Mouse (Mus musculus) gastrocnemius, adult 18-20 months (tissue): ENCODE measurements around the gene Shmt2. TPM values are rescaled to one million over a fixed set of nuclear protein-coding genes. Genes with fewer than 3 reads are reported as not detected.

ENCODE experiments used
- DNase-seq: peaks from one replicate; pipeline ENCODE4 v3.0.0; 2021; ENCODE audit warnings: low spot score
- total RNA-seq, 2 experiments: library from RNA; stranded (reverse); gene quantifications; 2 replicates each; pipeline ENCODE4 v1.2.3; 2021

The Shmt2 gene
- total RNA-seq, 2 experiments from 2014 or later = 25.8 to 25.9 TPM

DNA sequence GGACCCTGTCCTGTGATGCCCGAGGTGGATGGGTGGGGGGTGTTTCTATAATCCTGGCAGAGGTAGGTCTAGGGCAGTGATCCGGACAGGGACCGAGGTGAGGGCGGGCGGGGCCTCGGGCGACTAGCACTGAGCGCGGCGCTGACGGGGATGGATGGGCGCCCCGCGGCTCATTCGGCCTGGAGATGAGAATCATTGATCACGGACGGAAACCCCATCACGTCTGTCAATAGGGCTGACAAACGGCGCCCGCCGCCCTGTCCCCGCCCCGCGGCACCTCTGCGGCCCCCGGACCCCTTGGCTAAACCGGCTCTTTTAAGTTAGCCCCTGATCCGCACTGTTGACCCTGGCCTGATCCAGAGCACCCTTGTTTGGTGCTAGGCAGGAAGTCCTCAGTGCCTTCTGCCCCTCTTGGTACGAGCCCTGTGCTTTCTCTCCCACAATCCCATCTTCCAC is 12.7 kb upstream of the Shmt2 start:
- DNase-seq = no peak

DNA sequence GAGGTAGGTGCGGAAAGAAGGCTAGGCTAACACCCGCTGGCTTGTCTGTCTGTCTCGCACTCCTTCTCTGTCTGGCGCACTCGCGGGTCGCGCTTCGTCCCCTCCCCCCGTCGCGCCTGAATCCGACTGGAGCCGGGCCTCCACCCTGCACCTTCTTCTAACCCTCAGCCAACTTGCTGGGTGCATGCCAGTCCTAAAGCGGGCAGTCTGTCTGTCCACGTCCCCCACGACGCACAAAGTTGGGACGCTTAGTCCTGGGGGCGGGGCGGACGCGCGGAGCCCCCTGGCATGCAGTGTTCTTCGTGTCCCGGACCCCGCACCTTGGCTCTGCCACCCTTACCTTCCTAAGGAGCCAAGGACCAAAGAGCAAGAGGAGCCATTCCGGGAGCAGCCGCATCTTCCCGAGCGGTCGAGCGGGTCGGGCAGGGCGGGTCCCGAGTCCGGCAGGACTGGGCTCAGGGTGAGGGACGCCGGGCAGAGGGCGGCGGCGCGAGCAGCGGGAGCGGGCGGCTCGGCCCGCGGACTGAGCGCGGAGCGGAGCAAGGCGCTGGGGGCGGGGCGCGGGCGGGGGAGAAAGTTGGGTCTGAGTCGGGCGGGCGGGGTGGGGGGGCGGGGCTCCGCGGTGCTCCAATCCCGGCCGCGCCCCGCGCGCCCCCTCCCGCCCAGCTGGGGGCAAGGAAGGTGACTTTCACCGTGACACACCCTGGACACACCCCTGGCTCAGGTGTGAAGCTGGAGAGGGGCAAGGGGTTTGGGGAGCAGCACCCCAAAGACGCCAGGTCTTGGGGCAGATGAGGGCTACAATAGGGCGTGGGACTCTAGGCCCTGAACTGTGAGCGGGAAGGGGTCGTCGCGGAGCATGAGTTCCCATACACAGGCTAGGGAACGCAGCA is 12.0 kb upstream of the Shmt2 start, which contains the start of gene Nxph4:
Gene Nxph4, minus strand, starts transcription at position 524 of the 893 bp plus-strand sequence.
- DNase-seq = no peak

DNA sequence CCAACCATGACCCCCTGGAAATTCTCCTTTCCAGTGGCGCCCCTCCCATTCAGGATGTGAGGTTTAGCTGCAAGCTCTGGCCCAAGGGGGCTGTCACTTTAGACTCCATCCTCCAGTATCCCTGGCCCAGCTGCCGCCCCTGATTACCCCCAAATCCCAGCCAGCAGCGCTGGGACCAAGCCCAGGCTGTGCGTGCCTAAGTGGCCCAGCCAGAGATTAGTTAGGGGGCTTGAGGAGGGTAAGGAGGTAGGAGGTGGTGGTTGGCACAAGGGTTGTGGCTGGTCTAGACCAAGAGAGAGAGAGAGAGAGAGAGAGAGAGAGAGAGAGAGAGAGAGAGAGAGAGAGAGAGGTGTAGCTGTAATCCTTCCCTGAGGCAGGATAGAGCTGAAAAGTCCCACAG is 9.3 kb upstream of the Shmt2 start:
- DNase-seq = no peak

DNA sequence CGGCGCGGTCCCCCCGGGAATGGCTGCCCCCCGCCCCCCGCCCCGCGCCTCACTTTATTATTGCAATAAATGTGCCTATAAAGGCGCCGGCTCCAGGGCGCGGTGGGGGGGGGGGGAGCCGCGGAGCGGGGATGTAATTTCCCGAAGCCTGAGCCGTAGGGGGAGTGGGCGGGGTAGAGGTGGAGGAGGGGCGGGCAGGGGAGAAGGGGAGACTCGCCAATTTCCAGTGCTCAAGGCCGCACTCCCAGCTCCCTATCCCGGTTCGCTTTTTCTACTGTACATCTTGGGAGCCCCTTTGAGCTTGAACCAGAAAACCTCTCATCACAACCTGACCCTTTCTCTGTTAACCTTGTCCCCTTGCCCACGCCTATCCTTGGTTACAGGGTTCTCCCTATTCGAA is 8.7 kb upstream of the Shmt2 start:
- DNase-seq = no peak

DNA sequence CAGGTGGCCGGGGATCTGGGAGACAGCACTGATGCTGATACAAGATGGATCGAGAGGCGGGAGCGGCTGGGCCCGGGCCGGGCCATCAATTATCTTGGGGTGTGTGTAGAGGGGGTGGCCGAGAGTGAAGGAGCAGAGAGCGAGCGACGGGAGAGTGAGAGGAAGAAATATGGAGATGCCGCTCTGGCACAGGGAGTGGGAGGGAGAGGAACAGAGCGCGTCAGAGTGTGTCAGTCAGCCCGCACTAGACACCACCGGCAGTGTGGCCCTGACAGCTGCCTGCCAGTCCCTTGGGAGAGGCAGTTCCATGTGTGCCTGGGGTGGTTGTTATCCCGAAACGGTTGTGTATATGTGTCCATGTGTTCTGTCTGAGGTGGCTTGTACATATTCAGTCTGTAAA is 5.2 kb upstream of the Shmt2 start:
- DNase-seq = no peak

DNA sequence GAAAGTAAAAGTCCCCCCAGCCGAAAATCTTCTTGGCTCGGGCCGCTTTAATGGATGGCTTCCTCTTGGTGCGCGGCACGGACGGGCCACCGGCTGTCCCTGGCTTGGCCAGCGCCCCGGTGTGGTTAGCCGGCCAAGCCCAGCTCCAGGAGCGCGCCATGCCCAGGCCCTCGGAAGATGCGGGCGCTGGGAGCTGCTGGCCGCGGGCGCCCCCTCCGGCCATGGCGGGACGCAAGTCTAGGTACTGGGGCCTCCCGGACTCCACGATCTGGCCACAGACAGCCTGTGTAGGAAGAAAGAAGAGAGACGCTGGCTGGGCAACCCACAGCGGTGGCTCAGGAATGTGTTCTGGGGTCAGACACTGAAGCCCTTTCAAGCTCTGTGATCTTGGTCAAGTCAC is 4.4 kb upstream of the Shmt2 start:
- DNase-seq = peak; percentile 58

DNA sequence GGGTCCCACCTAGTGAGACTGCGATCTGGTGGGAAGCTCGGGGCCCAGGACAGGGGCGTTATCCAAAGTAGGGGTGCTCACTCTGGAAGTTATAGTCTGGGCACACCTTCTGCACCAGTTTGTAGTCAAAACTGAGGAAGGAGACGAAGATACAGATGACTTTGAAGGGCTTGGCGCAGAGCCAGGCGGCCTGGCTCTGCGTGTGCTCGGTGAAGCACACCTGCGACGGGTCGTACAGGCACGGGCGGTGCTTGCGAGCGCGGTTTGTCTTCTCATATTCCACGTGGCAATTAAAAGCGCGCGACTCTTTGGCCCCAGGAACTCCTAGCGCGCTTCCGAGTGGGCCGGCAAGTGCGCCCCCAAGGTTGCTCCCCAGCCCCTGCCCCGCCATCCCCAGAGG is 3.8 kb upstream of the Shmt2 start:
- DNase-seq = no peak

DNA sequence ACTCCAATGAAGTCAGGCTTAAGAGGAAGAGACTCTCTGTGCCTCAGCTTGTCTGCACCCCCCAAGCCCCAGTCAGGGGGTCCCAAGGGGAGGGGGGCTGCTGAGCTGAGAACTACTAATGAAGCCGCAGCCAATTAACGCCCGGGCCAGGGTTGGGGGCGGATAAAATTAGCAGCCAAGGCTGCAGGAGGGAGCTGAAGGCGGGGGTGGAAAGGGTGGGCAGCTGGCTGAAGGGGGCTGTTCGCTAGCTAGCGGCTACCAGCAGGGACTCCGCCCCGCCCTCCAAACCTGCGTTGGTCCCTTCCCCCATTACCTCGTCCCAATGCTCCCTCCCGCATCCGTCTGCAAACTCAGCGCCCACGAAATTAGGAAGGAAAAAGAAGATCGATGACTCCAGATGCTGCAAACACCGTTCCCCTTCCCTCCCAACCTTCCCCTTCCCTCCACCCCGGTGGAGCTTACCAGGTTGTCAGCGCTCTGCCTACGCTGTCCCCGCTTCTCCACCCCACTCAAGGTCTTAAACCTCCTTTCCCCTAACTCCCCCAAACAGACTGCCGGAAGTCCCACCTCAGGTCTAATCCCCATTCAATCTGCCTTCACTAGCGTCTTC is 2.5 kb upstream of the Shmt2 start:
- no peak for DNase-seq

DNA sequence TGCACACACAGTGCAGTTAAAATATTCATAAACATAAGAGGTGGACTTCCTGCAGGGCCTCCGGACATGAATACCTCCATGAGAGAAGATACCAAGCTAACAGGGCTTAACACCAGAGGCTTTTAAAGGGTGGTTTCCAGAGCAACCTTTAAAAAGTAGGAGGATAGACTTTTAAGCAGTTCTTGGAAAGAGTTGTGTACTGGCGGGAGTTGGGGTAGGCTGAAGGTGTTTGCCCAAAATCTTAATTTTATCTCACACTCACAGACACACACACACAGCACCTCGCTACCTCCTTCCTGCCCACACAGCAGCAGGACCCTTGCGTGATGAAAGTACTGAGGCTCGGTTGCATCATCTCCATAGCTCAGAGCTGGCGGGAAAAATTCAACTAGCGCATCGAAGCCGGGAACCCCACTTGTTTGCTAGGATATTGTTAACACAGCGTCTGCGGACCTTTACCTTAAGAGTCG is 598 bp downstream of the Shmt2 start:
- DNase-seq = no peak

DNA sequence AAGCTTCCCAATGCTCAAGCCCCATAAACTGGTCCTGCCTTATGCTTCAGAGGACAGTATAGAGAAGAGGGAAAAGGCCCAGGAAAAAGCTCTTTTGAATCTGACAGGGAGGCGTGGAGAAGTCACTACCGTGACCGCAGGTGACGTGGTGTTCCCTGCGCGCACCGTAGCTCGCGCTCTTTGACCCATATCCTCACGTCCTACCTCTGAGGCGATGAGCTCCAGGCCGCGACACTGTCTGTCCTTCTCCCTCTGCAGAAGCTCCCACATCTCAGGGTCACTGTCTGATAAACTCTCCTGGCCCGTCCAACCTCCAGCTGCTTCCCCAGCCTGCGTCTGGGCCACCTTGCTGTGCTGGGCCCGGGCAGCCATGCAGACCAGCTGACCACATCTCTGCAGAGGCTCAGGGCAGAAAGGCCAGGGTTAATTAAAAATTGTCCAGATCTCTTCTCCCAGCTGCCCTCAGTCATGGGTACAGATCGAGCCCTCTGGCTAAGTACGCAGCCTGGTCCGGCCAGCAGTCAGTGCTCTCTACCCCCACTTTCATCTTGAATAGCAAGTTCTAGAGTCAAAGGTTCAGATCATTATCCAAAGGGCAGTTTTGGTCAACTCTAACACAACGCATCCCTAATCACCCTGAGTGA is 1.4 kb downstream of the Shmt2 start:
- DNase-seq = no peak

DNA sequence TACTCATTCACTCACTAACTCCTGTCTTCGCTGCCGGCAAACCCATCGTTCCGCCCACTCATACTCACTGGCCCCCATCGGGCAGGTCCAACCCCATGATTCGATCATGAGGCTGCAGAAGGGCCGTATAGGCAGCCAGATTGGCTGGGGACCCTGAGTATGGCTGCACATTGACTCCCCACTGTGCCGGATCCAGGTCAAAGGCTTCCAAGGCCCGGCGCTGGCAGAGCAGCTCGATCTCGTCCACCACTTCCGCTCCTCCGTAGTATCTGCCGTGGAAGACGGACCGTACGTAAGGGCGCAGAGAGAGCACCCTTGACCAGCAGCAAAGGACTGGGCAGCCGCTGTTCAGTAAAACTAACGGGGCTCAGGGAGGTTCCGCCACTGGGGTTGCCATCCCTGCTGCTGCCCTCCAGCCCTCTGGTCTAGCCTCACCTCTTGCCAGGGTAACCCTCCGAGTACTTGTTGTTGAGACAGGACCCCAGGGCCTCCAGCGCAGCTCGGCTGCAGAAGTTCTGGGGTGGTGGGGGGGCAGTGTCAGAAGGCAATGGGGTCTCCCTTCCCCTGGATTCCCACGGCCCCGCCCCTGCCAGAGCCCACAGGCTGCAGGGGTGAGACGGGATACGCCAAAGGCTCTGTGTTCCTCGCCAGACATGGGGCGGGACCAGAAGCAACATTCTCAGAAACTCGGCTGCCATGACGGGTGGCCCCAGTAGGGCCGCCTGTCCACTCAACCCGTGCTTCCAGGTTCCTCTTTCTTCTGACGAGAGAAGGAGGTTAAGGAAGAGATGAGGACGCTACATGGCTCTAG is 2.1 kb downstream of the Shmt2 start:
- DNase-seq = no peak

DNA sequence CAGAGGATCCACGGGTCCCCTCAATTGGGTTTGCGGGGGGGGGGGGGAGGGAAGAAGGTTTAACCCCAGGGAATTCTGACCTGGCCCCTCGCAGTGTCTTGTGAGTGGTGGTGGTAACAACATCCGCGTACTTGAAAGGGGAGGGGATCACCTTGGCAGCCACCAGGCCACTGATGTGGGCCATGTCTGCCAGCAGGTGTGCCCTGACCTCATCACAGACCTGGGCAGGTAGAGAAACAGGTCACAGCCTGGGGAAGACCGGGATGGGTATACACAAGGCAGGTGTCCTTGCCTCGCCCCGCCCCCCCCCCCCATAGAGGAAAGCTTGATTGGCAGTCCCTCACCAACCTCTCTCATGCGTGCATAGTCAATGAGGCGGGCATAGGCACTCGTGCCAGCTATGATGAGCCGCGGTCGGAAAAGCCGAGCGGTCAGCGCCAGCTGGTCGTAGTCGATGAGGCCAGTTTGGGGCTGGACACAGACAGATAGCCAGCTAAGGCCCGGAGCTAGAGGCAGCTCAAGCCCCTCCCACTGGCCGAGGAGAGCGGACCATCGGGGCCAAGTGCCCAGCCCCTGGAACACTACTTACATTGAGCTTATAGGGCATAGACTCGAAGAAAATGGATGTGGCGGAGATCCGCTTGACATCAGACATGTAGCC is 3.1 kb downstream of the Shmt2 start:
- DNase-seq = no peak

DNA sequence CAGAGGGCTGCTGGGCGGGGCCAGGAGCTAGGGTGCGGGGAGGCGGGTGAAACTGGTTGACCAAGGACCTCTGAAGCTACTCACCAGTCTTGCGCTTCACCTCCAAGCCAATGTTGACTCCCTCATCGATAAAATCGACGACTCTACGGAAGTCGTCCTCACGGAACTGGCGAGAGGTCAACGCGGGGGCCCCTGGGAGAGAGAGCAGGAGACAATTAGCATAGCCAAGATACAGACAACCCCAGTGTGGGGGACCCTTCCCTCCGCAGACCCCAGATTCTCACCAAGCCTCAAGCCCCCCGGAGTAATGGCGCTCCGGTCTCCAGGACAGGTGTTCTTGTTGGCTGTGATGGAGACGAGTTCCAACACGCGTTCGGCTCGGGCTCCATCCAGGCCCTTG is 4.3 kb downstream of the Shmt2 start:
- no peak for DNase-seq

DNA sequence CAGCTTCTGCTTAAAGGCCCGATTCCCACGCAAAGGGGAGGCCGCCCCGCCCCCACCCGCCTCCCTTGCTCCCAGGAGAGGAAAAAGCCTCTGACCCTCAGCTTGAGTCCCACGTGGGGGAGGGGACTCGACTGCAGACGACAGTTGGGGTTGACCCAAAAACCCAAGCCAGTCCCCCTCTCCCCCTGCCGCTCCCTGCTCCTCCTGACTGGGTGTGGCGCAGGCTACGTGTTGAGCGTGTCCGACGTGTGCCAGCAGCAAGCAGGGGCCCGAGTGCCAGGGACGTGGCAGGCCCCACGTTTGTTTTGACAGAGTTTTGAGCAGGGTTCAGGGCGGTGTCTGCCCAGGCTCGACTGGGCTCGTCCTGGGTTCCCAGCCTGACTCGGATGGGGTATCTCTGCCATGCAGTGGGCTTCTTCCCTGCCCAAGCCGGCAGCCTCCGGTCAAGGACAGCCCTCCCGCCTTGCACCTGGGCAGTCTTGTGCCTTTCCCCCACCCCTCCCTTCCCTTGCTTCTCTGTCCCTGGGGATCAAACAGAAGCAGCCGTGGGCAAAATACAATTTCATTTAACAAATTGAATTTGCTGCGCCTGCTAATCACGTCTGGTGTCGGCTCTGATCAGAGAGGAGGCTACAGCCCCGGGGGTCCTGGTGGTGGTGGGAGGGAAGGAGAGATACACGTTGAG is 5.5 kb downstream of the Shmt2 start:
- DNase-seq = no peak

DNA sequence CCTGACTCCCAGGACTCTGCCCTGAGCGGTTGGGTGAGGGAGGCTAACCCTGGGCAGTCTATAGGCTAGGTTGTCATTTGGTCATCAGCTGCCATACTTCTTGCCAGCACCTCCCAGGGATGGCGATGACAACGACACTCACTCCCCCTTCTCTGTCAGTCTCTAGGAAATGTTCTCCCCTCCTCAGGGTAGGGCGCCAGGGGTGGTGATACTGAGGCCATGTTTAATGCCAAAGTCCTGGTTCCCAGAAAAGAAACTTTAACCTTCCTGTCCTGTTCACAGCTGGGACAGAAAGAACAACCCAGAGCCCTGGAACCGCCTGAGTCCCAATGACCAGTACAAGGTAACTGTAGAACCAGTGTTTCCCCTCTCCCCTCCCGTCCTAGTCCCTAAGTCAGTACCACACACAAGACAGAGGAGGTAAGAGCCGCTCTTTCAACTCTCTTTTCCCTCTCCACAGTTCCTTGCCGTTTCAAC is 6.2 kb downstream of the Shmt2 start:
- no peak for DNase-seq

DNA sequence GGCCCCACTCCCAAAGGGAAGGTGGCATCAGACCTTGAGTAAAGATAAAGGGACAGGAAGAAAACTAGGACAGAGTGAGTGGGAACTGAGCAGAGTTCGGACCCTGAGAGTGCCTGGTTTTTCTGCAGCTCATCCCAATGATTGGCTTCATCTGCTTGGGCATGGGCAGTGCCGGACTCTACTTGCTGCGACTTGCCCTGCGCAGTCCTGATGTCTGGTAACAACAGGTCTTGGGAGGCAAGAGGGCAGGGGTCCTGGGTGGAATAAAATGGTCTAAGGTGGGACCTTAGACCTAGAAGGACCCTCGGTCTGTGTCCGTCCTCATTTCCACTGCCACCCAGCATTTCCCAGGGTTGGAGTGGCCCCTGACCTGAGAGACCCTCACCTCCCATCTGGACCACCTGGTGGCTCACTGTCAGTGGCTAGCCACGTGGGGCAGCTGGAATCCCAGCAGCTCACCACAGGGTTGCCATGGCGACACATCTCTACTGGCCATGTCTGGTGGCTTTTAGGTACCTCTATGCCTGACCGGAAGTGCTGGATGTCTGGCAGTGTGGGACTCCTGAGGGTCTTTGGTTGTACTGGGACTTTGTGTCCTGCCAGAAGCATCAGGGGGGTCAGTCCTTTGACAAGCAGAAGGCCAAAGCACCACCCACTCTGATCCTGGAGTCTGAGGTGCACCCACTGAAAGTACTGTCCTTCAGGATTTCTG is 6.8 kb downstream of the Shmt2 start:
- DNase-seq = no peak

DNA sequence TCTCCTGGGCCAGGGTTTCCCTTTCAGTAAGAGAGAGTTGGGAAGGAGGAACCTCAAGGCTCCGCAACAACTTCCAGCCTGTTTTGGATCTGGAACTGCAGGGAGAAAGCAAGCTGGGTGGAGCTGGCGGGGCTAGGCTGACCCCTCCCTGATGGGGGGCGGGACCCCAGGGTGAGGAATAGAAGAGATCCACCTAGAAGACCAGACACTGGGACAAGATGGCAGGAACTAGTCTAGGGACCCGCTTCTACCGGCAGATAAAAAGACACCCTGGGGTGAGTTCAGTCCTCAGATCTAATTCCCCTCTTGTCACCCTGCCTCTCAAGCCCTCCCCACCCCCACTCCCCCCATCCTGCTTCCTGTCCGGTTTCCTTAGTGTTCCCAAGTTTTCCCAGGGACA is 7.5 kb downstream of the Shmt2 start, which contains the start of gene Ndufa4l2:
Gene Ndufa4l2, plus strand, starts transcription at position 204 of the 400 bp plus-strand sequence.
- peak; percentile 54 for DNase-seq

DNA sequence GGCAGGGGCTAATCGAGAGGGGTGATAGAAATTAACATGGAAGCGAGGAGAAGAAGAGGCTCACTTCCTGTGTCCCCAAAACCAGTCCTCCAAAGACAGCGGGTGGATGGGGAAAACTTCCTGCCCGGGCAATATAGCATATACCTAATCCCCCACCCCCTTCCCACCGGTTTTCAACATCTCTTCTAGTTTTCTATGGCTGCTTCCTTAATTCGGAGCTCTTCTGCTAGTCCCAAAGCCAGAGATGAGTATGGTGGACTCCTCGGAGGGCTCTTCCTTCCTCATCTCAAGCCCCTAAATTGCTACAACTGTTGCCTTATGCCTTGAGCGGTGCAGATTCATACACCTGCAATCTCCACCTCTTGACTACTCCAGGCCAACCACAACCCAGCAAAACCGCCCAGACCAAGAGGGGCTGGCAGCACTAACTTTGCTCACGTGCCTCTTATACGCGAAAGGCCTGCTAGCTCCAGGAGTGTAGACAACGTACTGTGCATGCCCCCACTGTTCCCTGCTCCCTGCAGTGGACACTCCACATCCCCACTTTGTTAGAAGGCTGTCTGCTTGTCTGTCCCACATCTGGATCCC is 8.0 kb downstream of the Shmt2 start:
- DNase-seq = no peak

DNA sequence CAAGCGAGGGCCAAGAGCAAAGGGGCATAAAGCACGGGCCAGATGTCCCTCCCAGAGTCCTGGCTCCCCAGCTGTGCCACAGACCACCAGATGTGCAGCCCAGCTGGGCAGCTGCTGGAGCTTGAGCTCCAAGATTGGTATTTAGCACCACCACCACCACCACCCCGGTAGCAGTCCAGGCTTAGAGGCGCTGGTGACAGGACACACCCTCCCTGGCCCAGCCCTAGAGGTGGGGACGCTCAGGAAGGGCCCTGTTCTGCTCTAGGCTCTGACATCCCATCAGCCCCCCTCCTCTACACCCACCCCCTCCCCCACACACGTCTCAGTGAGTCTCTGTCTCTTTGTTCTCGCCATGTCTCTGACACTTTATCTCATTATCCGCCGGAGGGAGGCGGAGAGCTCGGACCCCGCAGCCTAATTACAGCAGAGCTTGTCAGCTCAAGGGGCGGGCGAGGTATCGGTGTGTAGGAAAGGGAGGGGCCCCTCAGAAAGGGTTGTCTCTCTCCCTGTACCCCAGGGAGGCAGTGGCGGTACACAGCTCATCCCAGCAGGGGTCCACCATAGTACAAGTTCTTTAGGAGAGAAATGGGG is 8.6 kb downstream of the Shmt2 start:
- DNase-seq = no peak
